Mouse (Mus musculus) brain, embryonic 14.5 days (tissue): ENCODE results near the gene Phf21b.

Experiments
- CTCF ChIP-seq: fragments of 200-500 bp; IDR thresholded peaks from 2 replicates; pipeline ENCODE4 v1.5.1; 2012; ENCODE audit warnings: inconsistent platforms, mild to moderate bottlenecking, moderate library complexity, borderline replicate concordance; ENCODE audit not compliant: insufficient read depth, insufficient read length; ENCODE audit errors: extremely low read depth
- POLR2A ChIP-seq: fragments of 200-500 bp; IDR thresholded peaks from 2 replicates; pipeline ENCODE4 v1.6.1; 2012; ENCODE audit warnings: mild to moderate bottlenecking, inconsistent platforms, borderline replicate concordance; ENCODE audit not compliant: poor library complexity, insufficient read depth, insufficient read length, severe bottlenecking; ENCODE audit errors: extremely low read depth

GRCm38 (mm10) chr15:84809275-84809952, 46.4 kb downstream of the Phf21b start:
- TF ChIP-seq POLR2A (no peak), CTCF (no peak)
